Mouse (Mus musculus) 416B (cell line): ENCODE measurements around the gene Lrrc18.

Experiments
- DNase-seq: peaks from one replicate; pipeline ENCODE4 v3.0.0; 2011; ENCODE audit warnings: low read depth

Lrrc18 gene

DNA sequence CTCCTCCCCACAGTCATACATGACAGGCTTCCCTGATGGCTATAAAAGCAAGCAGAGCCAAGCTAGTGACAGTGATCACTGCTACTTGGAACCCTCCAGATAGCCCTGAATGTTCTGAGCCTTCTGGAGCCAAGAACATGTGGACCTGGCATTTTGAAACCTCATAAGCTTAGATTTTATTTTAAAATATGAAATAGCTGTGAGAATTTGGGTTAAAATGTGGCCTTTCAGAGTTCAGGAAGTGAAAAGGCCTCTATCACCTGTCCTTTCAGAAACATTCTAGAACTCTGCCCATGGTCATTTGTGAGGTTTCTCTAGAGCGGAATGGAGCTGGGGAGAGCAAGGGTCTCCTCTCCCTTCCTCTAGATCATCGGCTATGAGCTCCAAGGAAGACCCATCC lies at the start of gene Lrrc18:
Lrrc18 (plus strand) TSS at position 301 of the 400 bp plus-strand sequence.
- no peak for DNase-seq

DNA sequence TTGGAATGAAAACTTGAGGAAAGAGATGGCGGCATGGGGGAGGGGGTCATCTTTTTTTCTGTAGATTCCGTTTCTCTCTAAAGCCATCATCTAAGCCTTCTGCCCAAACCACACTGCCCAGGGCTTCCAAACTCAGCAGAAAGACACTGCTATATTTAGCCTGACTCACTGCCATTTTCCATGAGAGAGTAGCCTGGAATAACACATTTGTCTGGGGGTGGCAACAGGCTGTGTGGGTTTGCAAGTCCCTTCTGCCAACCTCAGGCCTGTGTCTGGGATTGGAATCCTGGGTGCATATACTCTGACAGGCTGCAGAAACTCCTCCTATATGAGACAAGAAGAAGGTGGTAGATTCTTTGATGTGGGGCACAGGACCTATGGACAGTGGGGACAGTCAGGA lies 43.7 kb upstream of the Lrrc18 start:
- no peak for DNase-seq

DNA sequence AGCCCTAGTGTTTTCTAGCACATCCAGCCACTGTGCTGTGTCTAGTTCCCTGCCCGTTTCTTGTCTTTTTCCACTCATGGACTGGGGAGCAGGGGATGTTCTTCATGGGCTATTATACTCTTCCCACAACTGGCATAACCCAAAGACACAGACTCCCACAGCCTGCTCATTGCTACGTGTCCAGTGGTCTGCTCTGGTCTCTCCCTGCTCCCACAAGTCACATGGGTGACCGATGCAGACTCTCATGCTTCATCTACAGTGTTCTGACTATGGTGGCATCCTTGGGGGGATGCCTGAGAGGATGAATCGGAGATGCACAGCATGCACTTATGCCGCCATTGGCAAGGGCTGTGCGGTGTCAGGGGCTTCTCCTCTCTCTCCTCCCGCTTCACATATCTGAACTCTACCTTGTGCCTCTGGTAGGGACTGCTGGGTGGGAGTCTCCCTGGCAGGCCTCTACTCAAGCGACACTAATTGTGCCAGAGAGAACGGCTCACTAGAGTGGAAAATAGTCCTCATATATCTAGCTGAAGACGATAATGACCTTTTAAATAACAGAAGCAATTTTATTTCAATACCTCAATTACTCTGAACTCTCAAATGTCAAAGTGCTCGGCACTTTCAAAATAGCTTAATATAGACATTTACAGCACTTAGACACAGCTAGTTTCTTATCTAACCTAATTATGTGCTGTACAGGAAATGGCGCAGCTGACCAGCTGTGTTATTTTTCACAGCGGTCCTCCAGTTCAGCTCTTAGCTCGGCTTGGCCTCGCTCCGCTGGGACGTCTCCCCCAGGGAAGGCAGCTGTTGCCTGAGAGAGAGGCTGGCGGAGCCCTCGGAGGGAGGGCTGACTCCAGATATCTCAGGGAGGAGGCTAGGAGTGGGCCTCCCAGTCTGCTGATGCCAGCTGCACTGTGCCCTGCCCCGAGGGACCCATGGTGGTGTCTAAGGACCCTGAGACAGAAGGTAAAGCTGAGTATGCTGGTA lies 40.6 kb upstream of the Lrrc18 start:
- peak; percentile 10 for DNase-seq

DNA sequence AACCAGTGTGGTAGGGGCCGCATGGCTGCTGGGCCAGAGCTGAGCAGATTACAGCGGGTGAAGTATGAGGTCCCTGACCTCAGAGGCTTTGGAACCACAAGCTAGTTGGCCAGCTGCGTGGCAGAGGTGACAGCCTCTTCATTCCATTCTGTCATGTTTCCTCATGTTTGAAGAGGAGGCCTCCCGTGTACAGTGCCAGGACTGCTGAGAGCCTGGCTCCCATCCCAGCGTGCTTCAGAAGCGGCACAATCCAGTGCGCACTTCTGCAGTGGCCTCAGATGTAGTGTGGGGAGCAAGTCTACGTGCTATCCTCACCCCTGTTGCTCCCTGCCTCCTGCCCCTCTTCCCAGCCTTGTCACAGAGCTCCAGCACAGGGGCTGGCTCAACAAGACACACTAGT lies 34.7 kb upstream of the Lrrc18 start:
- DNase-seq = no peak

DNA sequence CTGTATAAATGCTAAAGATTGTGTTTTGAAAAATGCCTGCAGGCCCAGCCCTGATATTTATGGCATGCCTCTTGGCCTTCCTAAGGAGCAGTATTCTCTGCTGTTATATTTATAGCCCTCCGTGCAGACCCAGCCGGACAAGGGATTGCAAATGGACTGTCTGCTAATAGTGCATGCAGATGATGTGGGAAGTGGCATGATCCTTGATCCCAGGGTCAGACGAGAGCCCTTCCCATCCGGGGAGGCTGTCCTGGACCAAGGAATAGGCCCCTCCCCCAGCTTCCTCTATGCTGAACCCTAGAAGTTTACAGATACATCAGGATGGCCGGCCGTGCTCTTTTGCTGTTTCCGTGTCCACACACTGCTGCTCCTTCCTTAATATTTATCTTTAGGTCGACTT lies 32.5 kb upstream of the Lrrc18 start:
- DNase-seq = no peak

DNA sequence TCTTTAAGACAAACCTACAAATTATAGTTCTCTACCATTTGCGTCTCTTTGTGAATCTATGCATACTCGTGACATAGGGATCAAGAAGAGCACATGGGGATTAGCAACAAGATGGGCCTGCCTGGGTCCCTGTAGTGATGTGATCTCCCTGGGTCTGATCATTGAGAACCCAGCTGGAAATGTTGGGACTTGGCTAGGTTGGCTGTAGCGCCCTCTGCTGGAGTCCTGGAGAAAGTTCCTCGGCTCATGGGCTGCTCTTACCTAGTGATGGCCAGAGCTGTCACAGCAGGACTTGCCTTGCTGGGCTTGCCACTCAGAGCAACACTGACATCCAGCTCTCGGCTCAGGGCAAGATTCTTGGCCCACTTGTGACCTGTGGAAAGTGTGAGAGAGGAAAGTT lies 30.7 kb upstream of the Lrrc18 start:
- peak; percentile 67 for DNase-seq

DNA sequence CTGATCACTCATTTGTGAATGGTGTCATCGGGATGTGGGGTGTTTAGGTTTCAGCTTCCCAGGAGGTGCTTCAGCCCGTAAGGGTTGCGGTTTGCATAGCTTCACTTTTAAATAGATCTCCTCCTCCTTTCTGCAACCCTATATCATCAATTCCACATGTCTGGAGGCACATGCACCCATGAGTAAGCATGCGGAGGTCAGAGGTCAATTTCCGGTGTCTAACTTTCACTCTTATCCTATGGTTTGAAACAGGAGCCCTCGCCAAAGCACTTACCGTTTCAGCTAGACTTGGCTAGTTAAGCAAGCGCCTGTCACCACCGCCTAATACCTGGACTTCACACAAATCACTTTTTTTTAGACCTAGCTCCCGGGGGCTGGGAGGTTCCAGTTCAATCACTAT lies 26.4 kb upstream of the Lrrc18 start:
- DNase-seq = no peak

DNA sequence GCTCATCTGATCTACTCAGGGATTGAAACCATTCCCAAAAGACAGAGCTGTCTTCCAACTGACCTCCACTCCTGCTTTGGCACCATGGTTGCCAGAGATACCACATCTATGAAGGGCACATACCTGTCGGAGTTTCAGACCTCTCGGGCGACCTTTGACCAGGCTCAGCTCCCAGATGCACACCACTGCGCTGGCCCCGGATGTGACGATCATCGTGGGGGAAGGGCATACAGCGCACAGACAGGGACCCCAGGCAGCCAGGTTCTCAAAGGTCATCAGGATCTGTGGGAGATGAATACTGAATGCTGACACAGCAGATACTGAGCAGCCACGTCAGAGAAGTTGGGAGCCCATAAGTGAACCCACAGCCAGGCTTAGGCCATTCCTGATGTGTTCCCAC lies 20.5 kb upstream of the Lrrc18 start:
- no peak for DNase-seq

DNA sequence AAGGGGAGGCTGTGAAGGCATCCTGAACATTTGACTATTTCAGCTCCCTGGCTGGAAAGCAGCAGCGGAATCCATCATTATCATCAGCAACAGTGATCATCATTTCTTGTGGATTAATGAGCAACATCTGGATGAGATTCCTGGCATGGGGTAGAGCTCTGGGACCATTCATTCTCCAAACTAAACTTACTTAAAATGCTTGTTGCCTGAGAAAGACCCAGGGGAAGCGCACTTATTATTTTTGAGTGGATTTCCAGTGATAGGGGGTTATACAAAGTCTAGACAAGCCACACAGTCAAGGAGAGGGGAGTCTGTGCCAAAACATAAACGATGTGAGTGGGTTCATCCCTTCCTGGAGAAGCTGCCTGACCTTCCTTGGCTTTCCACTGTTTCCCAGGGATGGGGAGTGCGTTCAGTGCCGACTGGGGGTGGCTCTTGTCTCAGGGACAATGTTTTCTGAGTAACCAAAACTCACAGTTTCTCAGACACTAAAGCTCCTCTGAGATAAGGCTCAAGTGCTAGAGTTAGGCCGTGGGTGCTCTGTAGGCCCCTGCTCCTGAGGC lies 6.9 kb upstream of the Lrrc18 start:
- DNase-seq = no peak

DNA sequence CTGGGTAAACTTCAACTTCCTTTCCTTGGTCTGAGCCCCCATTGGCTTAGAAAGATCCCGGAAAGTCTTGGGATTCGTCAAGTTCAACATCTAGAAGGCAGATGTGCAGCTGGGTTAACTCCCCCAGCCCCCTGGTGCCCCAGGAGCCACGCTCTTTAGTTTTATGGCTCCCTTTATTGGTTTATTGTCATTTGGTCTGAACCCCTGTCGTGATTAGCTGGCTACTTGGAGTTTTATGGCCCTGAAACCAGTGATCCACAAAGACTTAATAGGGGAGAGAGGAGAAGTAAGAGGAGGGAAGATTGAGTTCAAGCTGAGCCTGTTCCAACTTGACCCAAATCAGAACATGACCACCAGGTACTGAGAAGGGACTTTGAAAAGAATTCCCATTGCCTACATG lies 4.5 kb upstream of the Lrrc18 start:
- DNase-seq = no peak

DNA sequence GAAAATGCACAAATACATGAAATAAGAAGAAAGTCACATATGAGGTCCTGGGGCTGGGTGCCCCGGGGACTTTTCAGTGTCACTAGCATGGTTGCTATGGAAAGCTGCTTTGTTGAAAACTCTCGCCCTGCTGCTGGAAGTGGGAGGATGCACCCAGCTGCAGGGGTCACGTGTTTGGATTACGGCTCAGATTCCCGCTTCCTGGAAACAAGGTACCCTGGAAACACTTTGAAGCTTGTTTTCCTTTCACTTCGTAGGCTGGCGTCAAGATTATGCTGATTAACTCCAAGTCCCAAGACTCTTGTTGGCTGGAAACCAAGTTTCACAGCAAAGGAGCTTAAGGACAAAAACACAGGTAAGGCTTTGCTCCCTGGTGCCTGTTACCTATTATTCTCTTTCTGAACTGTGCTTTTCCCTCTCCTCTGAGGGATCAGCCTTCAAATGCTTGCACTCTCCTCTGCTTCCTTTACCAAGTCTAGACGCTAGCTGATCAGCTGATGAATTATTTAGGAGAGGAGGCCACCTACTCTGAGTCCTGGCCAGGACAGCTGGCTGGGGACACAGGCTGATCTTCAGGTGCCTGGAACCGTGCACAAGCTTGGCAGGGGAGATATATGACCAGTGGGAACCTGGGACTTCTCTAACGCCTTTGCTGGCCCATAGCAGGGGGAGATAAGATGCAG lies 3.9 kb downstream of the Lrrc18 start:
- no peak for DNase-seq

DNA sequence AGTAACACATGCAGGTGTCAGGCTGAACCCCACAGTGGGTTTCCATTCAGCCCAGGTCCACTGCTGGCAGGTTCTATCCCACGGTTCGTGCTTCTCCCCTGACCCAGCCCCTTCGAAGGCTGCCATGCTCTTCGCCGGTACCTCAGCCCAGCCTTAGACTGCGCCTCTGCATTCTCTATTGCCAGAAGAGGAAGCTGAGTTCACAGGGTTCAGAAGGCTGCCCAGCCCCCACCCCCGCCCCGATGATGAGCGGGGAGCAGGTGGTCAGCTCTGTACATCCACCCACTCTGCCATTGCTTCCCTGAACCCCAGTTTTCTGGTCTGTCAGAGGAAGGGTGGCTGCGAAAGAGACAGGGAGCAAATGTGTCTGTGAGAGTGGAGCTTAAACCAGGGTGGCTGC lies 8.3 kb downstream of the Lrrc18 start:
- DNase-seq = no peak

DNA sequence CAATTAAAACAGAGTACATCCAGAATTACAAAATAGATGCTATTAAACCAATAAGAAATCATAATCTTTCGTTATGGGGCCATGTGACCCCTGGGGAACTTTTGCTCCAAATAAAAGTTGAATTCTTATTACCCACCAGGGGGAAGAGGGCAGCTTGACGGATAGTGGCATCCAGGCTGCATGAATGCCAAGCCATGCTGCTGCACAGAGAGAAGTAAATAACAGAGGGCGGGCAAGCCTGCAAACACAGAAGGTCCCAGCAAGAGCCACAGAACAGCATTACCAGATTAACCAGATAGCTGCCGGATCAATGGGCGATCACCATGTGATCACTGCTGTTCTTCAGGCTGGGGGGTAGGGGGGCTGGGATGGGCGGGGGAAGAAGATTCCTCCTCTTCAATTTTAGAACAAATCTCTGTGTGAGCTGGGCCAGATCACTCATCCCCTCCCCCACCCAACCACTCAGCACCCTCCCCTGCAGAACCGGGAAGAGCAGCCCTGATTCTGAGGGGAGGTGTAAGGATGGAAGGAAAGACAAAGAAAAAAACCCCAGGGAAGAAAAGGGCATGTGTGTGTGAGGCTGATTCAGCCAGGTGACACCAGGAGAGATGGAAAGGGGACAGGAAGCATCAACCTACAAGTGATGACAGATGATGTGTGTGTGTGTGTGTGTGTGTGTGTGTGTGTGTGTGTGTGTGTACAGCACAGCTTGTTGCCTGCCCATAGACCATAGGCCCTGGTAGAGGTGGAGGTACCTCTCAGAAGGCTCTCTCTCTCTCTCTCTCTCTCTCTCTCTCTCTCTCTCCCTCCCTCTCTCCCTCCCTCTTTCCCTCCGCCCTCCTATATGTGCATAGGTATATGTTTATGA lies 9.2 kb downstream of the Lrrc18 start:
- DNase-seq = no peak

DNA sequence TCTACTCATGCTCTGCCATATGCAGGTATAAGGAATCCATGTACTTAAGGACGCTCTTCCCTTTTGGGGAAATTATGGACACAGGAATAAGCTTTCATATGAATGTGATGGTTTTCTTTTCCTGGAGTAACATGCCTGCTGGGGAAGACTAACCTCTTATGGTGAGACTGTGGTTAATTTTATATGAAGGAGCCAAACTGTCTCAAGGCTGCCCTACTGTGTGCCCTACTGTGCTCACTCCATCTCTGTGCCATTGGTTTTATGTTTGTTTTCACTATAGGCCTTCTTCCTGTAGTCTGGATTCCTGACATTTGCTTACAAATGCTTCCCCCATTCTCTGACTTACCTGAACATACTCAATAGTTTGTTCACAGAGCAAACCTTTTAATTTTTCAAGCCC lies 13.9 kb downstream of the Lrrc18 start:
- no peak for DNase-seq

DNA sequence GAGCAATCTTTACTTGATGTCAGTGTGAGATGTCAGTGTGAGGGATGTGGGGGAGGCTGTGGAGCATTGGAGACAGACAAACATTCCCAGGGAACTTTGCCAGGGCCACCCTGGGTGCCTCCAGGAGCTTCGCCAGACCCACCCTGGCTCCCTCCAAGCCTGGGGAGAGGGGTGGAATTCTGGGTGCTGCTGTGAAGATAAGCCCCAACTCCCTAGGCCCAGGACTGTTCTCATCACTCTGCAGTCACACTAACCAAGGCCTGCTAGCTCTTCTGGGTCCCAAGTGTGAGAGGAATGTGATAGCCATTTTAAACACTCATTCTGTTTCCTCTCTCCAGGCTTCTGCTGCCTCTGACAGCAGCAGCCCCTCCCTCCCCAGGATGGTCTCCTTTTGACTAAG lies 16.5 kb downstream of the Lrrc18 start:
- DNase-seq = no peak

DNA sequence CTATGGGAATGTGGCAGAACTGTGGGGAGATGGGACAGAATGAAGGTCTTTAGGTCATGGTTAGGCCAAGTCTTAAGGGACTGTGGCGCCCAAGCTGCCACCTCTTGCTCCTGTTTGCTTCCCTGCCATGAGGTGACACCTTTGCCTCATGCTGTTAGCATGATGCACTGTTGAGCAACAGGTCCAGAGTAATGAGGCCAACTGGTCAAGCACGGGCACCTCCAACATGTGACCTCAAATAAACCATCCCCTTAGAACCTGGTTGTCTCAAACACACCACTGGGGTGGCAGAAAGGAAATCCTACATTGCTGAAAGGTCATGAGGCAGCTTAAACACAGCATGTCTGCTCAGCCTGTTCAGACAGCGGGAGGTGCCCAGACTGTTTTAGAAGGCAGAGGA lies 27.9 kb downstream of the Lrrc18 start:
- no peak for DNase-seq

DNA sequence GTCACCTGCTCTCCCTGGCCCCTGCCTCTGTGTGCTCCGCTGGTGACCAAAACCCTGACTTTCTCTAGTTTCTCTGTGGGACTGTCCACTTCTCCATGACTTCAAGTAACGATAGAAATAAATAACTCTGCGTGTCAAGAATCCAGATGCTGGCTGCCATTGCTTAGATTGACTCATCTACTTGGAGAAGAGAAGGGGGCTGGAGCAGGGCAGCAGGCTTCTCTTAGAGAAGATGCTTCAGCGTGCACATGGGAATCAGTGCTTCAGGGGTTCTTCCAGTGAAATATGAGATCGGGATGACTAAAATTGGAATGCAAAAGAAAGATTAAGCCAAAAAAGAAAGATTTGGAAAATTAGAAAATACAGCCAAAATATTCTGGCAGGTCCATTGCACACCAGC lies 28.4 kb downstream of the Lrrc18 start:
- DNase-seq = no peak

DNA sequence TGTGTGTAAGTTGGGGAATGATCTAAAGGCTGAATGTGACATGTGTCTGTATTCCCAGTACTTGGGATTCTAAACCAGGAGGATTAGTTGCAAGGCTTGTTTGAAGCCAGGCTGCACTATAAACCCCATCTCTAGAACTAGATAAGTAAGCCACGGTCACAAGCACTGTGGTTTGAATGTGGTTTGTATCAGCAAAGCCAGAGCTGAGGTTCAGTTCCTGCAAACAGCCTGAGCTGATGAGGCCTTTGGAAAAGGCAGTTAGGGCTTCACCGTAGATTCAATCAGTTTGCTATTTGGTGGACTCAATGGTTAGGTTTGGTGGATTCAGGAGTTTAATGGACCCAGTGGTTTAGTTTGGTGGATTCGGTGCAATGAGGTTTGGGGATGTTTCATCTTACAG lies 39.7 kb downstream of the Lrrc18 start:
- peak; percentile 59 for DNase-seq

DNA sequence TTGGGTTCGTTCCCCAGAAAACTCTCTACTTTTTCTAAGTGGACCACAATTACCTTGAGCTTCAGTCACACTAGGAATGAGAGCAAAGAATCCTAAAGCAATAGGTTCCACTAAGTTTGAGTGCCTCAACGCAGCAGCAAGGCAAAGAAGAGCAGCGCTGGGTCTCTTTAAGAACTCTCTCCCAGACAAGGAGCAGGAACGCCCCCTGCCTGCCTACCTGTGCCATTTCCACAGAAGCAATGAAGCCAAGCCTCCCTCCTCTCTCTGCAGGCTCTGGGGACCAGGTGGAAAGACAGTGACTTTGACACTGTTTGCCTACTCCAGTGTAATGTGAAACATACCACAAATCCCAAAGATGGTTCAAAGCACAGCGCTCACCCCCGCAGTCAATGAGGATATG lies 42.2 kb downstream of the Lrrc18 start:
- no peak for DNase-seq

DNA sequence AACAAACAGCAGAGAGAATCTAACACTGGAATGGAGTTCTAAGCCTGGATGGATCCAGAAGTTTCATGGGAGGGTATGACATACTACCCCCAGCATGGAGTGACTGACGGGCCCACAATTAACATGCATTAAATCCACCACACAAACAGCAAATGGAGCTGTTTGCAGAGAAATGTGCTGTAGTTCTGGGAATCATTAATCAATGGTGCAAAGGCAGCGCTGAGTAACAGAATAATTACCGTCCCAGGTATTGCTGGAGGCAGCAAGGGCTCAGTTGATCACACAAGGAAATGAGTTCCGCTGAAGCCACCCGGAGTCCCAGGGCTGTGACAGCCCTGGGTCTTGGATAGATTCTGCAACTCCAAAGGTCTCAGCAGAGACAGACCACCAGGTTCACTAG lies 44.2 kb downstream of the Lrrc18 start:
- no peak for DNase-seq

DNA sequence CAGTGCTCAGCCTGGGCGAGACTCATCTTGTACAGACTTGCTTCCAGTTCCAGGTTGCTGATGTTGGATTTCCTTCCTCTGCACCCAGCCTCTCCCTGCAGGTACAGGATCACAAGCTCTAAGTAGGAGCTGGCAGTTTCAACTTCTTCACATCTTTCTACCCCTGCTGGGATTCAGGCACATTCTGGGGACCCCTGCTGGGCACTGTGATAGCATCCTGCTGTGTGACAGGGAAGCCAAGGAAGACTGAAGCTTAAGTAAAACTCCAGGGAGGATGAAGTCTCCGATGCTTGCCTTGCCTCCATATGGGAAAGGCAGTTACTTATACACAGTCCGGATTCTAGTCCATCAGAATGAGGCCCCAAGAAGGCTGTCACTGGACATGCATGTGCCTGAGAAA lies 45.6 kb downstream of the Lrrc18 start:
- no peak for DNase-seq

DNA sequence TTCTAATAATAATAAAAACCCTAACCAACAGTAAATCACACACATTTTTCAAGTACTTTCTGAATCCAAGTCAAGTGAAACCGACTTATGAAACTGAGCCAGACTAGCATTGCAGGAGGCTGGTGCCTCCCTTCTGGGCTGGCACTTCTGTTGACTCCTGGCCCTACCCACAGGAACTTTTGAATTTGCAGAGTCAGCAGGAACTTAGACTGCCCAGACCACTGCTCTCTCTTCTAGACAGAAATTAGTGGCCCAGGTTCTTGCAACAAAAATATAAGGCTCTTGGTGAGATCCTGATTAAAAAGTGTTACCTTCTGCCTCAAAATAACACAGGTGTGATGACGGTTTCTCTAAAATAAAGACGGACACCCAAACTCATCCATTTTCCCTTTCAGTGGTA lies 54.0 kb downstream of the Lrrc18 start:
- no peak for DNase-seq
